Mouse (Mus musculus) limb, embryonic 14.5 days (tissue): ENCODE measurements around the gene Cacna1i. TPM values are rescaled to one million over a fixed set of nuclear protein-coding genes. Genes with fewer than 3 reads are reported as not detected.

Experiments used
- ATAC-seq: fragments of 200-750 bp; cut with Nextera tagmentation; 2 replicates; pipeline ENCODE4 v1.8.0; 2017; ENCODE audit warnings: low read depth, moderate number of reproducible peaks, moderate TSS enrichment; ENCODE audit not compliant: low FRiP score
- DNase-seq: peaks from one replicate; pipeline ENCODE4 v3.0.0-alpha.2; 2015; ENCODE audit warnings: low spot score
- H3K27ac ChIP-seq: fragments of 300-500 bp; sonication (generic); replicated peaks from 2 replicates; pipeline ENCODE4 v1.5.1; 2014; ENCODE audit warnings: low read depth, mild to moderate bottlenecking, low read length, moderate library complexity, mixed read lengths
- H3K27me3 ChIP-seq: fragments of 300-500 bp; sonication (generic); 2 replicates; pipeline ENCODE4 v1.6.1; 2014; ENCODE audit warnings: low read length, mixed read lengths; ENCODE audit not compliant: control insufficient read depth, insufficient read depth
- H3K36me3 ChIP-seq: fragments of 300-500 bp; sonication (generic); 2 replicates; pipeline ENCODE4 v1.6.1; 2014; ENCODE audit warnings: mild to moderate bottlenecking, low read length, moderate library complexity, mixed read lengths; ENCODE audit not compliant: control insufficient read depth, insufficient read depth
- H3K4me1 ChIP-seq: fragments of 300-500 bp; sonication (generic); 2 replicates; pipeline ENCODE4 v1.6.1; 2014; ENCODE audit warnings: antibody characterized with exemption, low read length, mixed read lengths; ENCODE audit not compliant: control insufficient read depth, insufficient read depth
- H3K4me2 ChIP-seq: fragments of 300-500 bp; sonication (generic); replicated peaks from 2 replicates; pipeline ENCODE4 v1.6.1; 2014; ENCODE audit warnings: low read depth, mild to moderate bottlenecking, low read length, moderate library complexity; ENCODE audit not compliant: severe bottlenecking
- H3K4me3 ChIP-seq: fragments of 300-500 bp; sonication (generic); replicated peaks from 2 replicates; pipeline ENCODE4 v1.5.1; 2014; ENCODE audit warnings: low read length
- H3K9ac ChIP-seq: fragments of 300-500 bp; sonication (generic); 2 replicates; pipeline ENCODE4 v1.6.1; 2014; ENCODE audit warnings: mild to moderate bottlenecking, low read depth, low read length, moderate library complexity; ENCODE audit not compliant: severe bottlenecking
- H3K9me3 ChIP-seq: fragments of 300-500 bp; sonication (generic); 2 replicates; pipeline ENCODE4 v1.6.1; 2016; ENCODE audit warnings: low read length; ENCODE audit not compliant: control insufficient read depth
- POLR2A ChIP-seq: fragments of 200-500 bp; IDR thresholded peaks from 2 replicates; pipeline ENCODE4 v1.8.0; 2012; ENCODE audit warnings: inconsistent platforms, mild to moderate bottlenecking, moderate library complexity, borderline replicate concordance; ENCODE audit not compliant: insufficient read depth, insufficient read length; ENCODE audit errors: extremely low read depth
- WGBS: fragments of 180-500 bp; shearing (Covaris S2); extraction: QIAGEN DNeasy Blood & Tissue Kit; methylation state at CpG from one replicate; pipeline ENCODE4 v1.1.7; 2014; 5-methylcytosine and 5-hydroxymethylcytosine counted together
- polyA plus RNA-seq, 2 experiments: library from polyadenylated mRNA; depleted of rRNA in 1 of 2; stranded (reverse) in 1 of 2; unstranded in 1 of 2; fragments of >200 nt; fragmentation: Nextera tagmentation in 1 of 2; extraction: Ambion mirVana in 1 of 2; gene quantifications; 2 replicates each; pipeline versions ENCODE4 v1.2.1 to v1.2.3; 2012 to 2014

Cacna1i gene
- polyA plus RNA-seq, 2 experiments = 0.03 to 0.34 TPM

- Histone ChIP-seq H3K9ac (no peak overlapping the region), H3K27ac (no peak overlapping the region), H3K36me3 (no peaks in the 10 kb centered on the region), H3K27me3 (no peaks in the 10 kb centered on the region), H3K4me1 (no peaks in the 10 kb centered on the region), H3K9me3 (no peaks in the 10 kb centered on the region), H3K4me3 (no peak overlapping the region), H3K4me2 (no peak overlapping the region)
- ATAC-seq = no peak
- WGBS = 87% methylated on average over 9 of the region's 10 CpGs
- DNase-seq = no peak
- TF ChIP-seq POLR2A = no peak
Observed at GRCm38 (mm10) chr15:80334766-80335165, 47.7 kb downstream of the Cacna1i start.

GRCm38 (mm10) chr15:80335196-80335595 is 48.2 kb downstream of the Cacna1i start:
- no peak for DNase-seq
- Histone ChIP-seq H3K4me2 (no peak overlapping the region), H3K9ac (no peak overlapping the region), H3K4me1 (no peaks in the 10 kb centered on the region), H3K36me3 (no peaks in the 10 kb centered on the region), H3K27me3 (no peaks in the 10 kb centered on the region), H3K9me3 (no peaks in the 10 kb centered on the region), H3K27ac (no peak overlapping the region), H3K4me3 (no peak overlapping the region)
- TF ChIP-seq POLR2A = no peak
- no peak for ATAC-seq
- WGBS = 57% methylated on average over 7 of the region's 7 CpGs

- H3K27ac ChIP-seq = no peak overlapping the region
- 0 out of 2 replicates have a peak, but pooled peaks cover 4% of the 10 kb centered on the region for H3K9me3 ChIP-seq
- ATAC-seq (no peak), DNase-seq (no peak)
- no peak overlapping the region for H3K4me2 ChIP-seq
- no peak overlapping the region for H3K9ac ChIP-seq
- no peak for TF ChIP-seq POLR2A
- WGBS = 78% methylated on average over 2 of the region's 2 CpGs
- H3K4me1 ChIP-seq = no peaks in the 10 kb centered on the region
- H3K36me3 ChIP-seq = no peaks in the 10 kb centered on the region
- no peaks in the 10 kb centered on the region for H3K27me3 ChIP-seq
- no peak overlapping the region for H3K4me3 ChIP-seq
Observed at GRCm38 (mm10) chr15:80340348-80340747, 53.3 kb downstream of the Cacna1i start.

GRCm38 (mm10) chr15:80342394-80342793 is 55.4 kb downstream of the Cacna1i start:
- no peak overlapping the region for H3K4me2 ChIP-seq
- 84% methylated on average over 4 of the region's 4 CpGs for WGBS
- no peak overlapping the region for H3K27ac ChIP-seq
- no peaks in the 10 kb centered on the region for H3K27me3 ChIP-seq
- H3K4me1 ChIP-seq = no peaks in the 10 kb centered on the region
- ATAC-seq (no peak), DNase-seq (no peak)
- TF ChIP-seq POLR2A = no peak
- H3K4me3 ChIP-seq = no peak overlapping the region
- H3K9ac ChIP-seq = no peak overlapping the region
- 0 out of 2 replicates have a peak, but pooled peaks cover 4% of the 10 kb centered on the region for H3K9me3 ChIP-seq
- H3K36me3 ChIP-seq = no peaks in the 10 kb centered on the region

- Histone ChIP-seq H3K4me1 (no peaks in the 10 kb centered on the region), H3K4me2 (no peak overlapping the region), H3K36me3 (no peaks in the 10 kb centered on the region), H3K27me3 (no peaks in the 10 kb centered on the region), H3K9me3 (0 out of 2 replicates have a peak, but pooled peaks cover 4% of the 10 kb centered on the region), H3K27ac (no peak overlapping the region), H3K9ac (no peak overlapping the region), H3K4me3 (no peak overlapping the region)
- 48% methylated on average over 10 of the region's 10 CpGs for WGBS
- no peak for DNase-seq
- ATAC-seq = no peak
- no peak for TF ChIP-seq POLR2A
Observed at GRCm38 (mm10) chr15:80343031-80343430, 56.0 kb downstream of the Cacna1i start.

- no peak overlapping the region for H3K9ac ChIP-seq
- H3K27me3 ChIP-seq = no peaks in the 10 kb centered on the region
- H3K36me3 ChIP-seq = no peaks in the 10 kb centered on the region
- H3K9me3 ChIP-seq = 0 out of 2 replicates have a peak, but pooled peaks cover 4% of the 10 kb centered on the region
- TF ChIP-seq POLR2A = no peak
- no peak overlapping the region for H3K27ac ChIP-seq
- ATAC-seq (no peak), DNase-seq (no peak)
- WGBS = 89% methylated on average over 5 of the region's 5 CpGs
- no peak overlapping the region for H3K4me2 ChIP-seq
- no peak overlapping the region for H3K4me3 ChIP-seq
- H3K4me1 ChIP-seq = no peaks in the 10 kb centered on the region
Observed at GRCm38 (mm10) chr15:80343731-80344130, 56.7 kb downstream of the Cacna1i start.
